Mouse (Mus musculus) thymus, adult 2 months (tissue): ENCODE data around the gene Hist1h3c.

Experiments used
- CTCF ChIP-seq: fragments of 200-500 bp; IDR thresholded peaks from 2 replicates; pipeline ENCODE4 v1.5.1; 2012; ENCODE audit warnings: mild to moderate bottlenecking, control low read depth, low read length, moderate library complexity, borderline replicate concordance; ENCODE audit not compliant: control insufficient read depth, poor library complexity, insufficient read depth; ENCODE audit errors: extremely low read depth
- POLR2A ChIP-seq: fragments of 200-500 bp; IDR thresholded peaks from 2 replicates; pipeline ENCODE4 v1.6.1; 2012; ENCODE audit warnings: mild to moderate bottlenecking, low read length, control low read depth, moderate library complexity; ENCODE audit not compliant: control insufficient read depth, poor library complexity, insufficient read depth; ENCODE audit errors: extremely low read depth

DNA sequence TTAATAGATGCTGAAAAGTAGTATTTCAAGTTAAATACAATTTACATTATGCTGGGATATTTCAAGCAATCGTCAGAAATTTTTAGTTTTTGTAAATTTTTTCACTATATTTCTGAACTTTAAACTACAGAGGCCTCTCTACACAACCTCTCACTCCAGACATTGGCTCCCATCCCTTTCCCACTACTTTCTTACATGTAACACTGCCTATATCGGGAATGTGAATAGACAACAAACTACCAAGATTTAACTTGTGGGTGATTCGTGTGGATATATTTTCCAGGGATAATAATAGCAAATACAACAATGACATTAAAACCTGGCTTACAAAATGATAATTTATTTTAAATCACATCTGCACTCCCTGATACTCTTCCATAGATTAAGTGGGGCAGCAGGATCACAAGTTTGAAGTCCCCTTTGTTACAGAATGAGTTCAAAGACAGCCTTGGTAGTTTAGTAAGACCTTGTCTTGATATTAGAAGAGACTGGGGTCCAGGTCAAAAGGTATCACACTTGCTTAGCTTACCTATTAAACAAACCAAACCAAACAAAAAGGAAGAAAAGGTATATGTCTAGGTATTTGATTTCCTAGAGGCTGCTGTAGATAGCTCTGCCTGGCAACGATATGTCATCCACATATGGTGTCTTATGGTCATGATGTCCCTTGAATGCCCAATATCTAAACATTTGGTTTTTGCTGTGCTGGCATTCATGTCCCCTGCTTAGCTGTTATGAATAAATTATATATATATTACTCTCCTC, 8.1 kb upstream of the Hist1h3c start:
- TF ChIP-seq POLR2A (no peak), CTCF (no peak)
